Mouse (Mus musculus) left cerebral cortex, adult 18-20 months (tissue): ENCODE measurements around the gene Fam222b. TPM values are rescaled to one million over a fixed set of nuclear protein-coding genes. Genes with fewer than 3 reads are reported as not detected.
A peak's percentile ranks its signal among the peaks of the same experiment; 100 is the strongest.
"Not testable (repeated sequence)": the region's sequence is repeated elsewhere in the genome, so short reads cannot be mapped to it uniquely, and the experiment has no call there.

Source experiments
- DNase-seq, 2 experiments: peaks; one replicate each; pipeline ENCODE4 v3.0.0; 2021 to 2022; ENCODE audit warnings: low spot score in 2 of 2, mixed read lengths in 1 of 2
- total RNA-seq, 2 experiments: library from RNA; stranded (reverse); gene quantifications; 2 replicates each; pipeline ENCODE4 v1.2.3; 2021

Gene Fam222b
- total RNA-seq, 2 experiments from 2014 or later: 29.5 to 30.0 TPM

DNA sequence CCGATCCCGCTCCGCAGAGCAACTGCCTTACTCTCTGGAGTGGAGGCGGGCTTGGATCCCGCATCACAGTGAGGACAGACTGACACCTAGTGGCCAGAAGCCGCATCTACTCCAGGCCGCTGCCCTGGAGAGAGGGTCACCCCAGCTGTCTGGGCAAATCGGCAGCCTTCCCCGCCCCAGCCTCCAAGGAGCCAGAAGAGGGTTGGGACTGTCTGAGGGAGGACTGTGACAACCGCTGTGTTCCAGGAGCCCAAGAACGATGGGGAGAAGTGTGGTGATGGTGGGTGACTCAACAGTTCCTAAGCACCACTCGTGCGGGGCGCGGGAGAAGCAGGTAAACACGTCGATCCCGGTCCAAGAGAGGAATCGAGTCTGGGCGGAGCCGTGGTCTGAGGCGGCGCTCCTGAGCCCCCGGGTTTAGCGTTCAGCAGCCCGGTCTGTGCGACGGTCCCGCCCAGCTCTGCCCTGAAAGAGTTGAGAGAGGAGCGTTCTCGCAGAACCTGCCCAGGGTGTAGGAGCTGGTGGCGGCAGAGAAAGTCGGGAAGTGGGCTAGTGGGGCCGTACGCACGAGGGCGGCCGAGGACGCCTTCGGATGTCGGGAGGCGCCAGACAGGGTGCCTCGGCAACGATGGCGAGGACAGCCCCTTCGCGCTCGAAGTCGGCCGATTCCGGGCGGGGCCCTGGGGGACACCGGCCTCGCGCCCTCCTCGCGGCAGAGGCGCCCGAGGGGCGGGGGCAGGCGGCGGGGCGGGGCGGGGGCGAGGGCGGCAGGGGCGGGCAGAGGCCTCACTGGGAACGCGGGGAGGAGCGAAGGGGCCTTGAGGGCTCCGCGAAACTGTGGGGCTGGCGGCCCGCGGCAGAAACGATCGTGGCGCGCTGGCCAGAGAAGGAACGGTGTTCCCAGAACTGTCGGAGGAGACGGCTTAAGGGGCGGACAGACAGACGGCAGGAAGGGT lies 83.7 kb downstream of the Fam222b start:
- DNase-seq: peak; percentile 92 to 93

DNA sequence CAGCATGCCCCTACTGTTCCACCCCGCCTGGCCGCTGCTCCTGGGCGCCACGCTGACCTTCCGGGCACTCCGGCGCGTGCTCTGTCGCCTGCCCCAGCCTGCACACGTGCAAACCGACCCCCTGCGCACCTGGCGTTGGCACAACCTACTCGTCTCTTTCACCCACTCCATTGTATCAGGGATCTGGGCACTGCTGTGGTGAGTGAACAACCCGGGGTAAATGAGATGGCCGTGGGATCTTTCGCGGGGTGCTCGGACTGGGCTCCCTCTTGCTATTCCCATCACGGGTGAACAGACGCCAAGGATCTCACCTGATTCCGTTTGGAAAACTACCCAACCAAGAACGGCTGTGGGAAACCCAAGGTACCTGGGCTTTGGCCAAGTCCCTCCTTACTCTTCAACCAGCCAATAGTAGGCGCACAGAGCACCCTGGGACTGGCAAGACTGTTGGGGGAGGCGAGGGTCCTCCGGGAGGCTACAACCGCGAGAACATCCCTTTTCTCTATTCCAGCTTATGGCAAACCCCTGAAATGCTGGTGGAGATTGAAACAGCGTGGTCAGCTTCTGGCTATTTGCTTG lies 84.5 kb downstream of the Fam222b start:
- peak in 1 of 2 experiments; percentile 45 for DNase-seq

DNA sequence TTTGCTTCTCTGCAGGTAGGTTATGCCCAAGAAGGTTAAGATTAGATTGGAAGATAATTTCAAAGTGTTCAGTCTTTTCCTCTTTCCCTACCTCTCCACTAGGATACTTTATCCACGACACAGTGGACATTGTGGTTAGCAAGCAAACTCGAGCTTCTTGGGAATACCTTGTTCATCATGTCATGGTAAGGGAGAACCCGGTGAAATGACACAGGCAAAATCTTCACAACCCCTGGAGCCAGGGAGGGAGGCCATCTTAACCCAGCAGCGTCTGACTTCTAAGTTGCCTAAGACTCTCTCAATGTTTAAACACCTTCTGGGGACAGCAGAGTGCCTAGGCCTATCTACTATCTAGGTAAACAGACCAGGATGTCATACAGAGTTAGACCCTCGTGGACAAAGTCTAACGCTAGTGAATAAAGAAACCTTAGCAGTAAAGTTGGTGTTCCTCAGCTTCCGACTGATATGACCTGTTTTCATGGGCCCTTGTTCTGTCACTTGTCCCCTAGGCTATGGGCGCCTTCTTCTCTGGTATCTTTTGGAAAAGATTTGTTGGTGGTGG lies 85.1 kb downstream of the Fam222b start:
- DNase-seq: no peak

DNA sequence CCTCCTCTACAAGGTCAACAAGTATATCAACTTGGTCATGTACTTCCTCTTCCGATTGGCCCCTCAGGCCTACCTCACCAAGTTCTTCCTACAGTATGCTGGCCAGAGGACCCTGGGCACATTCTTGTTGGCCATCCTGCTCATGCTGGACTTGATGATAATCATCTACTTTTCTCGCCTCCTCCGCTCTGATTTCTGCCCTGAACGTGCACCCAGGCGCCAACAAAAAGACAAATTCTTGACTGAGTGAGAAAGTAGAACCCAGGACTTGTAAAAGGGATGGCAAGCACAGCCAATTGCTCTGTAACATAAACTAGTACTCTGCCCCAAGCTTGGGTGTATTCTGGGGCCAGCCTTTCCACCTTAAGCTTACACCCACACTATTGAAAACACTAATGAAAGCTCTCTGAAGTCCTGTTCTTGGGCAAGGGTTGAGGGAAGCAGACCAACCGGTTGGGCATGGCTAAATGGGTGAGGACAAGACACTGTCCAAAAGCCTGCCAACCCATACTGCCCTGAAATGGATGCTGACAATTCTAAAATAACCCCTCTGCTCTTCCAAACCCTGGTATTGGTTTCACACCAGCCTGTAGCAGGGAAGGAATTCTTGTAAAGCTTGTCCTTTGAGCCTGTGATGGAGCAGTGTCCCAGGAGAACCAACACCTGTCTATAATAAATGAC lies 85.8 kb downstream of the Fam222b start:
- DNase-seq: no peak

DNA sequence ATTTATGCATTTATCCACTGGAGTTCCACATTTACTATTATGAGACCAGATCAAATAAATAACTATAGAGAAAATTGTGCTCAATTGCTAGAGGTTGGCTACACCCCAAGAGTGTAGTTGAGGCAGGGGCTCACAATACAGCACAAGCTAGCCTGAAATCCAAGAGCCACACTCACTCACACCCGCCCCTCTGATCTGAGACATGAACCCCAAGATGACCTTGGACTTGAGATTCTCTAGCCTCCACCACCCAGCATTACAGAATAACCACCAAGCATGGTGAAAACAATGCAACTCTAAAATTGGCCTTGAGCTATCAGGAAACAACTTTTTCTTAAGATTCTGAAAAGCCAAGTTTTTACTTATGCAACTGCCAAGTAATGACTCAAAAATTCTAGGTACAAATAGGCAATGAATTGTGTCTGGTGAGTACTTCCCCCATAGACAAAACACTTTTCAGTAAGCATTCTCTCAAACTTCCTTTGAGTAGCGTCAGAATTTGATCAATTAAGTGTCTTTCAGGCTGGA lies 87.4 kb downstream of the Fam222b start:
- no peak for DNase-seq

DNA sequence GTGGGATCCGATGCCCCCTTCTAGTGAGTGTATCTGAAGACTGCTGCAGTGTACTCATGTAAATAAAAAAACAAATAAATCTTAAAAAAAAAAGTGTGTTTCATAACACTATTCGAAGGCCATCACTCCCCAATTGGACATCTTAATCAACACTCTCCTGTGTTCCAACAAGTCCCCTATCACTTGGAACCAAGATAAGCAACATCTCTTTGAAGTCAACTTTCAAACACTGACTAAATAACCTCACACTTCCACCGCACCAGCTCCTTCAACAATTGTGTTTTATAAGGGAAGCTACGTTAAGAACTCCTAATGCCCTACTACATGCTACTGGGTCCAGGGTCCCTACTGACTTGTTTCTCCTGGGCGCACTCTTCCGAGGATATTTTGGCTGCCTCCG lies 88.0 kb downstream of the Fam222b start:
- no peak for DNase-seq

DNA sequence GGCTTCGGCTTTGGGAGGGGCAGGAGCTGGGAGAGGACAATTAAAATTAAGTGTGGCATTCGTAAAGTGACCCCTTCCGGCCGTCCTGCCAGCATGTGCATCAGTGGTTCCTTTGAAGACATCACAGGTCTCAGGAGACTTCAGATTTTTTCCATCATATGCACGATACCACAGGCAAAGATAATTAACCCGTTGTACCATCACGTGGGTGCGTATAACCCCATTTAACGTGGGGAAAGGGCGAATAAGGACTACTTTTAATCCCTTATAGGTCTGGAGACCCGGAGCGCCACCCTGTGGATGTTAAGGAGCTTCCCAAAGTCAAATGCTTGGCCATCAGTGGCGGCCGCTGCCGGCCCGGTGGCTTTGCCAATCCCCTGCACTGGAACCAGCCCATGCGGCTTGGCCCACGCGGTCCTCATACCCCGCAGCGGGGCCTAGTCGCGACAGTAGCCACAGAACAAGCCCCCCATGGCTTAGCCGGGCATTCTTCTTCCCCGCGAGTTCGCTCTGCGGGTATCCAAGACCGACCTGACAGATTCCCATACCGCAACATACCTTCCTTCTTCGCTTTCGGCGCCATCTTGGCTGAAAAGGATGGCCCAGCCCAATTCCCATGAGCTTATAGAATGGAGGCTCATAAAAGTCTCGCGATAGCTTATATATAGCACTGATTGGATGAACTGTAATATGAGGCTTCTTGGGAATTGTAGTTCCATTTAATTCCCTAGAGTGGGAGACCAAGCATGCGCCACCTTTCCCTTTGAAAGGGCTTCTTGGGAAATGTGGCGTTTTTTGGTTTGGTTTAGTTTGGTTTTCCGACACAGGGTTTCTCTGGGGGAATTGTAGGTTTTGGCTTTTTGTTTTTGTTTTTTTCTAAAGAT lies 88.7 kb downstream of the Fam222b start, which contains the start of gene Rpl23a:
Gene Rpl23a (minus strand): TSS at position 624 of the 884 bp plus-strand sequence.
- peak; percentile 79 to 86 for DNase-seq

DNA sequence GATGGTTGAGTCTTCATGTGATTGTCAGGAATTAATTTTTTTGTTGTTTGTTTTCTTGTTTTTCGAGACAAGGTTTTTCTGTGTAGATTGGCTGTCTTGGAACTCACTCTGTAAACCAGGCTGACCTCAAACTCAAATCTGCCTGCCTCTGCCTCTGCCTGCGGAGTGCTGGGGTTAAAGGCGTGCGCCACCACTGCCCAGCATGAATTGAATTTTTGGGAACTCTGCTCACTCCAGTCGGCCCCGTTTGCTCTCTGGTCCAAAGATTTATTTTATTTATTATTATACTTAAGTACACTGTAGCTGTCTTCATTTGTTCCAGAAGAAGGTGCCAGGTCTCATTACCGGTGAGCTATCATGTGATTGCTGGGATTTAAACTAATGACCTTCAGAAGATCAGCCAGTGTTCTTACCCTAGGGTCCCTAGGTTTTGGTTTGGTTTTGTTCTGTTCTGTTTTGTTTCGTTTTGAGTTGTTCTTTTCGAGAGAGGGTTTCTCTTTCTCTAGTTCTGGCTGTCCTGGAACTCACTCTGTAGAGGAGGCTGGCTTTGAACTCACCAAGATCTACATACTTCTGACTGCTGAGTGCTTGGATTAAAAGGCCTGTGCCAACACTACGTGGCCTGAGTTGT lies 89.5 kb downstream of the Fam222b start:
- DNase-seq: no peak

DNA sequence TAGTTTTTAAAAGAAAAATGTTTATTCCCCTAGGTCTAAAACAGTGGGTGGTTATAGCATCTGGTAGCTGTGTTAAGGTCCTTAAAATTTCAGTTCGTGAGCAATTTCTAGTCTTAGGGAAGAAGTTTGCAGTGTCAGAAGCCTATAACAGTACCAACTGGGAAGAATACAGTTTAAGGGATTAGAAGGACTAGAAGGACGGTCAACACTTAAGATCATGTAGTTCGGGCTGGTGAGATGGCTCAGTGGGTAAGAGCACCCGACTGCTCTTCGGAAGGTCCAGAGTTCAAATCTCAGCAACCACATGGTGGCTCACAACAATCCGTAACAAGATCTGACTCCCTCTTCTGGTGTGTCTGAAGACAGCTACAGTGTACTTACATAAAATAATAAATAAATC lies 90.2 kb downstream of the Fam222b start:
- DNase-seq: not testable (repeated sequence)

DNA sequence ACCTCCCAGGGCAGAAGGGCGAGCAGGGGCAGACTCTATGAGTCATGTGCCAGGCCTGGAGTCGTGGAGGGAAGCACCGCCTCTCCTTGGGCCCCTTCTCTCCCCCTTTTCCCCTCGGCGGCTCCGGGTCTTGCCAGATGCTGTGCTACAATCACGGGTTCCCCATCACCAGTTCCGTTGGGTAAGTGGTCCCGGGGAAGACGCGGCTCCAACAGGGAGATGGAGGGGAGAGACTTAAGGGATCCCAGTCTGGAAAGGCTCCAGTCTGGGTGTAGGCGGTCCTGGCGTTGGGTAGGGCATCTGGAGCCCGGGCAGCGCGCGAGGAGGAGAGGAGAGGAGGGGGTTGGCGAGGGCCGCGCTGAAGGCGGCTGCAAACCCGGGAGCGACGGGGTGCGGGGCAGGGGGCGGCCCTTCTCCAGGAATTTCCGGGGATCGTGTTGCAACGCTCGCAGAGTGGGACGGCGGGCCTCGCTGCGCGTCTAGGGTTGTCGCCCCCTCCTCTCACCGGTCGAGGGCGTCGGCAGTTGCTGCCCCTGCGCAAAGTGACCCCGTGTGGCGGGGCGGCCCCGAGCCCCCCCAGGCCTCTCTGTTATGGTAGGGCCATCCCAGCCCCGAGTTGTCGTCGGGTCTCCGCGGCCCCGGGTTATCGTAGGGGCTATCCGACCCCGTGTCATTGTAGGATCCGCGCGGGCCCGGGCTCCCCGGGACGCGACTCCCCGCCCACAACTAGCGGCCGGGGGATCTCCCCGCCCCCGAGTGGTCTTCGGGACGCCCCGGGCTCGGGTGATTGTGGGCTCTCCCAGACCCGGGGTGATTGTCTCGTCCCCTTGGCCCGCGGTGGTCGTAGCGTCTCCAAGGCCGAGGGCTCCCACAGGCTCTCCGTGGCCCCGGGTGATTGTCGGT lies 94.1 kb downstream of the Fam222b start, which contains the start of gene Rab34:
Gene Rab34 (plus strand): TSS at position 100 of the 903 bp plus-strand sequence.
- DNase-seq: peak; percentile 29 to 52

DNA sequence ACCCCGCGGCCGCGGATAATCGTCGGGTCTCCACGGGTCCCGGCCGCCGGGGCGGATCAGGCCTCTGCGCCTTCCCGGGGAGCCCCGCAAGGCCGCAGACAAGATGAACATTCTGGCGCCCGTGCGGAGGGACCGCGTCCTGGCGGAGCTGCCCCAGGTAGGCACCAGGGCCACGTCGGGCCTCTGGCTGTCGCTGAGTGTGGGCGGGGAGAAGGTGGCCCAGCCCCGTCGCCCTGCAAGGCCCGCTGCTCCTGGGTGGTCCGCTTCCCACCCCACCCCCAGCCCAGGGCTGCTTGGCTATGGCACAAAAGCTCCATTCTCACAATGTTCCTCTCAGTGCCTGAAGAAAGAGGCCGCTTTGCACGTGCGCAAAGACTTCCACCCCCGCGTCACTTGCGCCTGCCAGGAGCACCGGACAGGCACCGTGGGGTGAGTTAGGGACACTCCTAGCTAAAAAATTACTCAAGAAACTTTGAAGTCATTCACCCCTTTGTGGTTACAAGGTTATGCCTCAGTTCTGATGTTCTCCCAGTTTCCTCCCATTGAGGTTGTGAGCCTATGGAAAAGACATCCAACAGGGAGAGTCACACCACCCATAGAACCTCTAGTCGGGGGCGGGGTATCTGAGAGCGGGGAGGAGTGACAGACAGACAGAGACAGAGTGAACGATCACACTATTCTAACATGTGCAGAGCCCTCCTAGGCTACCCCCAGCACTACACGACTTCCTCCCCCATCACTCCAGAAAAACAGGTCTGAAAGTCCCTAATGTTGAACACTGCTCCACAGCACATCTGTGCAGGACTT lies 95.0 kb downstream of the Fam222b start:
- peak; percentile 48 to 61 for DNase-seq

DNA sequence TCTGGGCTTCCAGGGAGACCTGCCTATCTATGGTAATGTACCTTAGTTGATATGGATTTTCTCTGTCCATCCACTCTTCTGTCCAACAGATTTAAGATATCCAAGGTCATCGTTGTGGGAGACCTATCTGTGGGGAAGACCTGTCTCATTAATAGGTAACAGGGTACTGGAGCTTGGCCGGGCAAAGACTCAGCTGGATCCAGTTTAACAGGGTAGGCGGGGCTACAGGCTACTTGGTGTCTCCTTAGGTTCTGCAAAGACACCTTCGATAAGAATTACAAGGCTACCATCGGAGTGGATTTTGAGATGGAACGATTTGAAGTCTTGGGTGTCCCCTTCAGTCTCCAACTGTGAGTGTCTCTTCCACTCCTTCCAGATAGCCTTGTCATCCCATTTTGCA lies 95.6 kb downstream of the Fam222b start:
- no peak for DNase-seq

DNA sequence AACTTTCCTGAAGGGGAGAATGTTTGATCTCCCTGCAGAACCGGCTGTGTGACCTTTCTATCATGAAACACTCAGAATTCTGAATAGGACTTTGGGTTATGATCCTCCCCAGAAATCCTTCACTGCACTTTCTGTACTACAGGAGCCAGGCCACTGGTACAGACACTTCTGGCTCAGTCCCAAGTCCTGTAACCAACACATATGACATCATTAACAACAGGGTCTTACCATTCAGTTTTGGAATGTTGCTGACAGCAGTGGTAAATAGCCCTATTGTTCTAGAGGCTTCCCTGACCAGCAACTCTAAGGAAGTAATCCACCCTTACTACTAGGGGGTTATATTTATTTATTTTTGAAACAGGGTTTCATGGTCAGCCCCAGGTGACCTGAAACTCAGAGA lies 98.7 kb downstream of the Fam222b start, which contains the start of gene Proca1:
Gene Proca1 (plus strand): TSS at position 280 of the 400 bp plus-strand sequence.
- no peak for DNase-seq

DNA sequence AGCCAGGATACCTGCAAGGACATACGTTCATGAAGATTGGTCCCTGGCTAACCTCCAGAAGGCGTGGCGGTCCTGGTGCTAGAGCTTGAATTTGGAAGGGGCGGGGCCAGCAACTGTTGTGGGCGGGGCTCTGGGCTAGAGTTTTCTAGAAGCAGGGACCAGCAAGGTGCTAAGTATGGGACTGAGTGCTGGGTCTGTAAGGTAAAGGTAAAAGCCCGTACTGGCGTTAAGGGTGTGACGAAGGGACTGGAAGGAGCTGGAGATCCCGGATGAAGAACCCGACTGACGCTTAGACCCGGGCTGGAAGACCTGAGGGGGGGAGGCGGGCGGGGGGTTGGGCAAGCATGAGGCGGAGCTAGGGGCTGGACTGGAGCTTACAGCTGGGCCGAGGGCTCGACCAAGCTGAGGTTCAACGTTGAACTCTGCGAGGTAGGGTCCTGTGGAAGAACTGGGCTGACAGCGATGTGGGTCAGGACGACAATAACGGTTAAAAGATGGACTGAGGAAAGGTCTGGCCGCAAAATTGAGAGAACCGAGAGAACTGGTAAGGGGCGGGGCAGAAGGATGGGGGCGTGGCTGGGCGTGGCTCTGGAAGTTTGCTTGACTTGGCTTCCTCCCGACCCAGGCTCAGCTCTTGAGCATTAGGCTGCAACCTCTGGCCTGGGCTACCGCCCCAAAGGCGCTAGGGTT lies 100.1 kb downstream of the Fam222b start:
- DNase-seq: no peak

DNA sequence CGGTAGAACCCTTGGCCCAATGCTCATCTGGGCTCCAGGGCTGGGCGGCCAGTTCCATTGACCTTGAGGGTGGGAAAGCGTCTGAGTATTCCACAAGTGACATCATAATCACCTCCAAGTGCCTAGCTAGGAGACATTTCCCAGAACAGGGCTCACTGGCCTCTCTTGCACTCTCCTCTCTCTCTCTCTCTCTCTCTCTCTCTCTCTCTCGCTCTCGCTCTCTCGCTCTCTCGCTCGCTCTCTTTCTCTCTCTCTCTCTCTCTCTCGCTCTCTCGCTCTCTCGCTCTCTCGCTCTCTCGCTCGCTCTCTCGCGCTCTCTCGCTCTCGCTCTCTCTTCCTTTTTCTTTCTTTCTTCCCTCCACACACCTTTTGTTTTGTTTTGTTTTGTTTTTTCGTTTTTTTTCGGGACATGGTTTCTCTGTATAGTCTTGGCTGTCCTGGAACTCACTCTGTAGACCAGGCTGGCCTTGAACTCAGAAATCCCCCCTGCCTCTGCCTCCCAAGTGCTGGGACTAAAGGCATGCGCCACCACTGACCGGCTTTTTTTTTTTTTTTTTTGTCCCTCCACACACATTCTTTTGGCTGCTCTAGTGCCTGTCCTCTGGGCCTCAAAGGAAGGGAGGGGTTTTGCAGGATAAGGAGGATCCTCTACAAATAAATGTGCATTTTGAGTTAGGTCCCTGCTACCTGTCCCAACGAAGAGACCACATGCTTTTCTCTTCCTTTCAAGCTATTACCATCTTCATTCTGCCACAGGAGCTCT lies 100.8 kb downstream of the Fam222b start:
- no peak for DNase-seq

DNA sequence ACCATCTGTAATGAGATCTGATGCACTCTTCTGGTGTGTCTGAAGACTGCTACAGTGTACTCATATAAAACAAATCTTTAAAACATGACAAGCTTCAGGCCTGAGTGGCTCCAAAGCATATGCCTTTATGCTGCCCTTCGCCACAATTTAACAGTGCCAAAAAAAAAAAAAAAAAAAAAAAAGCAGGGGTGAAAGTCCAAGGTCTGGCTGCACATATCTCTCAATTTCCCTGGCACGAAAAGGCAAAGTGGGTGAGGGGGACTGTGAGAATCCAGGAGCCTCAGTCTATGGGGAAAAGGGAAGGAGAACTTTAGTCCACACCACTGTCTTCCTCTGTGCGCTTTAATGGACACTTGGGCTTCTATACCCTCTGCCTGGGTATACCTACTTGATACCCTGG lies 107.9 kb downstream of the Fam222b start:
- DNase-seq: no peak
